8 mouse cellular contexts compared by ENCODE assay signal in the genomic region with DNA sequence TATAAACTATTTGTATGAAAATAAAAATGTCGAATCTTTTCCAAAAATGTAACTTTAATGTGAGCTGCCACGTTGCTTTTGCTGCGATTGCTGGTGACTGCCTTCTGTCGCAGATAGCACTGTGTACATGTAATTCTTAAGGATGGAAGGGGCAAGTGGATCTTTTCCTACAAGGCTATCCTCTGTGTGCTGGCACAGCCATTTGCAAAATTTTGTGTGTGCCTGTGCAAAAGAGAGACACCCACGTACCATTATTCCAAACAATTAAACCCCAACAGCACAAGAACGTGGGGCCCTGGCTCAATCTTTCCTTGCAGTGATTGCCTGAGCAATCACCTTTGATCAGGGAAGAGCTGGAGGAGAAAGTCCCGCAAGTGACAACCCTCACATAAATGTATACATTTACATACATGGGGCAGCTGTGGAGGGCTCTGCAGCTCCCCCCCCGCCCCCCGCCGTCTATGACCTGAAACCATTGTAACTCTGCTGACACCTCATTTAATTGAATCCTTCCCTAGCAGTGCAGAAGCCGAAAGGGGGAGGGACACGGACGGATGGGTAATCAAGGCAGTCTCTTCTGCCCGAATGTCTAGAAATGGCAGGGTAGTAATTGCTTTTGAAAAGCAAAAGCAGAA.
DNase-seq lines count a peak whose midpoint lies in the region; ATAC-seq lines count a peak whose summit lies in the region.

No protein-coding gene starts in this region.

- peaks cover 9% of the 10 kb centered on the region for H3K4me1 ChIP-seq in heart, embryonic 13.5 days
- H3K4me1 ChIP-seq in midbrain, embryonic 13.5 days (replicated peaks) = peaks cover 47% of the 10 kb centered on the region

- 0 out of 2 replicates have a peak, but pooled peaks cover 5% of the 10 kb centered on the region for H3K27me3 ChIP-seq in heart, embryonic 13.5 days (replicated peaks)
- no peaks in the 10 kb centered on the region for H3K27me3 ChIP-seq in midbrain, embryonic 13.5 days

- no peaks in the 10 kb centered on the region for H3K36me3 ChIP-seq in heart, embryonic 13.5 days
- no peaks in the 10 kb centered on the region for H3K36me3 ChIP-seq in midbrain, embryonic 13.5 days

- 0 out of 2 replicates have a peak overlapping the region, but pooled peaks have one; percentile 9 for H3K9ac ChIP-seq in heart, embryonic 13.5 days
- H3K9ac ChIP-seq in midbrain, embryonic 13.5 days (replicated peaks) = peak overlapping the region; percentile 73

- no peak for ATAC-seq in heart, embryonic 13.5 days (ENCODE audit: extremely low read depth, insufficient number of reproducible peaks, low FRiP score, low TSS enrichment)
- peak; percentile 78 for ATAC-seq in midbrain, embryonic 13.5 days

- H3K4me2 ChIP-seq in heart, embryonic 13.5 days = peak overlapping the region; percentile 71
- peak overlapping the region; percentile 58 for H3K4me2 ChIP-seq in midbrain, embryonic 13.5 days (replicated peaks)

- DNase-seq in heart, postnatal 36 days = no peak
- peak; percentile 35 for DNase-seq in brain, adult 2 months (ENCODE audit: low read depth, low spot score)
- DNase-seq in forelimb bud, embryonic 11.5 days (ENCODE audit: low read depth, low spot score) = peak; percentile 37
- DNase-seq in gastrocnemius, postnatal 4 days (ENCODE audit: low spot score in 2 of 2) = no peak
- DNase-seq in left cerebral cortex, postnatal 10 days (ENCODE audit: extremely low spot score in 1 of 2, low spot score in 2 of 2) = no peak
- DNase-seq in urinary bladder, adult 18-20 months (ENCODE audit: low spot score in 2 of 2) = no peak

- H3K9me3 ChIP-seq in heart, embryonic 13.5 days = no peaks in the 10 kb centered on the region
- no peaks in the 10 kb centered on the region for H3K9me3 ChIP-seq in midbrain, embryonic 13.5 days

- intact Hi-C loops in heart, postnatal 36 days (cut with DNase I) = no loop called here
- intact Hi-C loops in left cerebral cortex, postnatal 10 days (cut with DNase I) = loop anchor here (2.0 kb wide), 1 partner anchor 77 kb away; no protein-coding TSS in a partner anchor

- WGBS in heart, embryonic 13.5 days = 39% methylated on average over 14 of the region's 14 CpGs
- 6% methylated on average over 14 of the region's 14 CpGs for whole genome bisulfite sequencing in midbrain, embryonic 13.5 days

- H3K4me3 ChIP-seq in heart, embryonic 13.5 days = peak overlapping the region; percentile 44
- no peak overlapping the region for H3K4me3 ChIP-seq in midbrain, embryonic 13.5 days (replicated peaks)

- H3K27ac ChIP-seq in heart, embryonic 13.5 days (replicated peaks) = no peak overlapping the region
- peak overlapping the region; percentile 98 for H3K27ac ChIP-seq in midbrain, embryonic 13.5 days

Comparison
In these comparisons a context has a peak if more than half of its experiments do, and no peak if none do; other contexts are left out.
1. DNase-seq: peak in brain, adult 2 months (single experiment) and forelimb bud, embryonic 11.5 days (single experiment); none in heart, postnatal 36 days (0 of 2), gastrocnemius, postnatal 4 days (0 of 2), left cerebral cortex, postnatal 10 days (0 of 2) and urinary bladder, adult 18-20 months (0 of 2).